Mouse (Mus musculus) heart, postnatal 0 days (tissue): ENCODE measurements around the gene Il12rb1. TPM values are rescaled to one million over a fixed set of nuclear protein-coding genes. Genes with fewer than 3 reads are reported as not detected.

Experiments
- ATAC-seq: fragments of 200-750 bp; cut with Nextera tagmentation; 2 replicates; pipeline ENCODE4 v1.8.0; 2017; ENCODE audit warnings: low read depth, moderate number of reproducible peaks, moderate library complexity; ENCODE audit not compliant: insufficient read depth
- DNase-seq: peaks from one replicate; pipeline ENCODE4 v3.0.0-alpha.2; 2016; ENCODE audit warnings: low spot score
- H3K27ac ChIP-seq: fragments of 300-500 bp; sonication (generic); 2 replicates; pipeline ENCODE4 v1.5.1; 2014; ENCODE audit warnings: low read depth, mild to moderate bottlenecking
- H3K27me3 ChIP-seq: fragments of 300-500 bp; sonication (generic); 2 replicates; pipeline ENCODE4 v1.6.1; 2014; ENCODE audit warnings: low read length, mixed read lengths; ENCODE audit not compliant: control insufficient read depth, insufficient read depth
- H3K36me3 ChIP-seq: fragments of 300-500 bp; sonication (generic); replicated peaks from 2 replicates; pipeline ENCODE4 v1.6.1; 2014; ENCODE audit warnings: low read length, mixed read lengths; ENCODE audit not compliant: control insufficient read depth, insufficient read depth
- H3K4me1 ChIP-seq: fragments of 300-500 bp; sonication (generic); 2 replicates; pipeline ENCODE4 v1.6.1; 2014; ENCODE audit warnings: antibody characterized with exemption; ENCODE audit not compliant: control insufficient read depth, insufficient read depth
- H3K4me2 ChIP-seq: fragments of 300-500 bp; sonication (generic); 2 replicates; pipeline ENCODE4 v1.6.1; 2014; ENCODE audit warnings: low read depth, mild to moderate bottlenecking, low read length, moderate library complexity
- H3K4me3 ChIP-seq: fragments of 300-500 bp; sonication (generic); 2 replicates; pipeline ENCODE4 v1.5.1; 2014; ENCODE audit warnings: low read depth, low read length
- H3K9ac ChIP-seq: fragments of 300-500 bp; sonication (generic); replicated peaks from 2 replicates; pipeline ENCODE4 v1.6.1; 2014; ENCODE audit warnings: low read depth, low read length, mixed read lengths
- H3K9me3 ChIP-seq: fragments of 300-500 bp; sonication (generic); replicated peaks from 2 replicates; pipeline ENCODE4 v1.6.1; 2016; ENCODE audit warnings: low read length; ENCODE audit not compliant: control insufficient read depth
- CTCF ChIP-seq: IDR thresholded peaks from 2 replicates; pipeline ENCODE4 v1.5.1; 2016; ENCODE audit warnings: antibody characterized with exemption, control low read depth, low read depth
- EP300 ChIP-seq: IDR thresholded peaks from 2 replicates; pipeline ENCODE4 v1.6.1; 2016; ENCODE audit warnings: antibody characterized with exemption, low read depth
- WGBS: fragments of 180-500 bp; shearing (Covaris S2); extraction: QIAGEN DNeasy Blood & Tissue Kit; methylation state at CpG from one replicate; pipeline ENCODE4 v1.1.7; 2014; 5-methylcytosine and 5-hydroxymethylcytosine counted together
- polyA plus RNA-seq: library from polyadenylated mRNA; unstranded; fragments of >200 nt; fragmentation: Nextera tagmentation; extraction: Ambion mirVana; gene quantifications from 2 replicates; pipeline ENCODE4 v1.2.1, GENCODE M21; 2015
- total RNA-seq: library from RNA; depleted of rRNA; stranded (reverse); fragments of >200 nt; gene quantifications from 2 replicates; pipeline ENCODE4 v1.2.3, GENCODE M21; 2014; ENCODE audit warnings: low replicate concordance

The Il12rb1 gene
- total and polyA plus RNA-seq, 2 experiments from 2014 or later, result not detected

DNA sequence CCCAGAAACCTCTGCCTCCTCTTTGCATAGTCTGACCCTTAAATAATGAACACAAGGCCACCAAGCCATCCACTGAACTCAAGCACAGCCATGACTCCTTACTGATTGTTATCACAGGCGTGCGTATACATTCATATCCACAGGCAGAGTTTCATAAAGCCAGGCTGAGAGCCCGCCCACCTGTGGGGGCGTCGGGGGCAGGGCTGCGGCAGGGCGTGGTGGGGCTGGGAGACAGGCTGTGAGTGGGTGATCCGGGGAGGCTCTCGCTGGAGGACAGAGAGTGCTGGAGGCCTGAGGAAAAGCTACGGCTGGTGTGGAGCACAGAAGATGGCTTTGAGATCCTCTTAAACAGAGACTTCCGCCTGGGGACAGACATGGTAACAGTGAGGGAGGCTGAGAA is 28.2 kb upstream of the Il12rb1 start:
- no peak for ATAC-seq

DNA sequence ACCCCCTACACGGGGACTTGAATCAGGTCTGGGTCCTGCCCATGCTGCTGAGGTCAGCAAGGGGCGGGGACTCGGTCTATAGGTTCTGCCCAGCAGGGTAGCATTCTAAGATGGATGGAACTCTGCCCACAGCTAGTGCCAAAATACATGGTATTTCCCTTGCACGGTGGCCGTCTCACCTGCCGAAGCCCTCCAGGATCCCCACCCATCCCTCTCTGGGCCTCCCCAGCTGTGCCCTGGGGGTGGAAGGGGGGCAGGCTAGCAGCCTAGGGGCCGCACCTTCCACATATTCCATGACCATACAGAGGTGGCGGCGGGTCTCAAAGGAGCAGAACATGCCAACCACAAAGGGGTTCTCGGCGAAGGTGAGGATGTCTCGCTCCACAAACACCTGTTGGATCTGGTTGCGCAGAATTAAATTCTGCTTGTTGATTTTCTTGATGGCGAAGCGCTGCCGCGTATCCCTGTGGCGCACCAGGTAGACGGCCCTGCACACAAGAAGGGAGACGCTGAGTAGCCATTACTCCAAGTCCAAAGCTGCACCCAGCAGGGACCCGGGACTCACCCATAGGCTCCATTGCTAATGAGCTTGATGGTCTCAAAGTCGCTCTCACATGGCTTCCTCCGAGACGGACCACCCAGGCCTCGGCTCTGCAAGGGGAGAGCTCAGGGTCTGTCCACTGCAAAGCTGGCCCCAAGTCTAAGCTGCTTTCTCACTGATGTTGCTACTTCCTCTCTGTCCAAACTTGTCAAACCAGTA is 21.8 kb upstream of the Il12rb1 start:
- Histone ChIP-seq H3K9me3 (no peaks in the 10 kb centered on the region), H3K9ac (no peak overlapping the region), H3K27me3 (no peaks in the 10 kb centered on the region), H3K4me2 (no peak overlapping the region), H3K27ac (no peak overlapping the region), H3K36me3 (peaks cover 41% of the 10 kb centered on the region), H3K4me1 (no peaks in the 10 kb centered on the region), H3K4me3 (no peak overlapping the region)
- 90% methylated on average over 25 of the region's 25 CpGs for WGBS
- ATAC-seq, result no peak
- DNase-seq, result no peak
- TF ChIP-seq EP300, result no peak
- no peak for TF ChIP-seq CTCF

More for the DNA sequence above, 28.2 kb upstream of the Il12rb1 start:
- DNase-seq, result no peak
- Histone ChIP-seq H3K9me3 (no peaks in the 10 kb centered on the region), H3K9ac (no peak overlapping the region), H3K4me1 (peaks cover 18% of the 10 kb centered on the region), H3K36me3 (peaks cover 30% of the 10 kb centered on the region), H3K4me2 (no peak overlapping the region), H3K27me3 (no peaks in the 10 kb centered on the region), H3K4me3 (no peak overlapping the region), H3K27ac (no peak overlapping the region)
- 70% methylated on average over 11 of the region's 11 CpGs for WGBS
- TF ChIP-seq EP300 (no peak), CTCF (no peak)

DNA sequence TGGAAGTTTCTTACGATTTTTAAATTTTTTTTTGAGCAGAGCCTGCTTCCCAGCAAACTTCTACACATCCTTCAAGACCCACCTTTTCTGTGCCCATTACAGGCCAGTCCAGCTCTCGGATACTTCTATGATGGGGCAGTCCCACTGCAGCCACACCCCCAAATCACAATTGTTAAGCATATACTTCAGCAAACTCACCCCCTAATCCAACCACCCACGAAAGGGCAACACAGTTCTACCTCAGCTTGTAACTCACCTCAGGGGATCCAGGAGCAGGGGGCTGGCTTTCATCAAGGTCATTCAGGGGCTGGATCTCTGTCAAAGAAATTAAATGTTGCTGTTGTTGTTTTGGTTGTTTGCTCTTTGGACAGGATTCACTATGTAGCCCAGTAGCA is 21.2 kb upstream of the Il12rb1 start:
- Histone ChIP-seq H3K4me3 (no peak overlapping the region), H3K27me3 (no peaks in the 10 kb centered on the region), H3K4me1 (no peaks in the 10 kb centered on the region), H3K27ac (no peak overlapping the region), H3K36me3 (peaks cover 36% of the 10 kb centered on the region), H3K4me2 (no peak overlapping the region), H3K9ac (no peak overlapping the region), H3K9me3 (no peaks in the 10 kb centered on the region)
- TF ChIP-seq EP300 (no peak), CTCF (no peak)
- no peak for ATAC-seq
- DNase-seq, result no peak
- 92% methylated on average over 3 of the region's 3 CpGs for WGBS

DNA sequence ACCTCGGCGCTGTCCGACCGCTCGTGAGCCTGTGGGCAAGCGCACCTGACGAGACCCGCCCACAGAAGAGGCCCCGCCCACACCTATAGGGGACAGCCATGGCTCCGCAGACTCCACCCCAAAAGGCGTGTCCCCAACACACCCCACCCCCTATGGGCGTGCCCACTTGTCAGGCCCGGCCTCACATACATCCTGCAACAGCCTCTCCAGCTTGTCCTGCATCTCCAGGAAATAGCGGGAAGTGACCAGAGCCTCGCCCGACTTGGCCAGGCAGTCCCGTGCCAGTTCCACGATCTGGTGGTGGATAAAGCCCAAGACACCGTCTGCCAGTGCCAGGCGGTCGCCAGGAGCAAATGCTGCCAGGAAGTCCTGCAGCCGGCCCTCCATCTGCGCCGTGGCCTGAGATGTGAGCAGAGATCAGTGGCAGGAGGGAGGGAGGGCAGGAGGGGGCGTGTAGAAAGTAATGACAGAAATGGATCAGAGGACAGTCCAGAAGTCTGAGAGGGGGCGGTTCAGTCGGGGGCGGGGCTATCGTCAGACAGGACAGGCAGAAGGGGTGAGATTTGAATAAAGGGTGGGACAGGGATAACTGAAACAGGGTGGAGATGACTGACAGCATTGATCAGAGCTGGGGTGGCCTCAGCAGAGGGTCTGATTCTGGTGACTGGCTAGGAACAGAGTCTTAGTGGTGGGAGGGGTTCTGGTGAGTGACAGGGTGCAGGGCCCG is 20.1 kb upstream of the Il12rb1 start:
- Histone ChIP-seq H3K27ac (no peak overlapping the region), H3K9ac (no peak overlapping the region), H3K4me1 (peaks cover 7% of the 10 kb centered on the region), H3K9me3 (no peaks in the 10 kb centered on the region), H3K36me3 (peaks cover 32% of the 10 kb centered on the region), H3K4me2 (no peak overlapping the region), H3K4me3 (no peak overlapping the region), H3K27me3 (no peaks in the 10 kb centered on the region)
- DNase-seq (no peak), ATAC-seq (no peak)
- TF ChIP-seq CTCF, result no peak
- TF ChIP-seq EP300, result no peak
- WGBS, result 32% methylated on average over 30 of the region's 30 CpGs

DNA sequence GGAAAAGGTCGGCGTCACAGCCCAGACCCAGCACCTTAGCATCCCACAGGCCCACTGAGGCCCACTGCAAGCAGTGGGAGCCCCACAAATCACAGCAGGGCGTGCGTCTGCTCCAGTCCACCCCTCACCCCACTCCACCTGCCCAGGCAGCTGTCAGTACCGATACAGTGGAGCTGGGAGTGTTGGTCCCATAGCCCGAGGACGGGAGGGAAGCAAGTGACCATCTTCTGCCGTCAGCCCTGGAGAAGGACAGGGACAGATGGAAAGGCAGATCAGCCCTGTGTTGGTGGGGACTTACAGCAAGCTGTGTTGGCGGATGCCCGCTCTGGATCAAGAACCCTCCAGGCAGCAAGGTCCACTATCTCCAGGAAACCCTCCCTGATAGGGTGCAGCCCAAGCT is 19.2 kb upstream of the Il12rb1 start:
- ATAC-seq (no peak), DNase-seq (no peak)
- Histone ChIP-seq H3K27ac (no peak overlapping the region), H3K36me3 (peaks cover 23% of the 10 kb centered on the region), H3K4me1 (peaks cover 7% of the 10 kb centered on the region), H3K4me2 (no peak overlapping the region), H3K9me3 (no peaks in the 10 kb centered on the region), H3K9ac (no peak overlapping the region), H3K27me3 (0 out of 2 replicates have a peak, but pooled peaks cover 5% of the 10 kb centered on the region), H3K4me3 (no peak overlapping the region)
- no peak for TF ChIP-seq CTCF
- TF ChIP-seq EP300, result no peak
- 74% methylated on average over 10 of the region's 10 CpGs for WGBS
